In genomic region chr11:115462243-115462891, GRCm38 (mm10) we compare ENCODE assay signal across 12 mouse cellular contexts. TPM values are rescaled to one million over a fixed set of nuclear protein-coding genes. Genes with fewer than 3 reads are reported as not detected.
DNase-seq lines count a peak whose midpoint lies in the region; ATAC-seq and TF ChIP-seq lines count a peak whose summit lies in the region.
"Had no signal": no experiment of that assay in that cellular context is flagged by ENCODE, and none has a peak within 500 bp of the region (broad histone marks: within the 10 kb centered on the region; RNA-seq: fewer than 3 reads in every experiment).

TSS of gene Slc16a5 (plus strand) at chr11:115462474.

- no peaks in the 10 kb centered on the region for H3K9me3 ChIP-seq in midbrain, embryonic 10.5 days (replicated peaks)
- no peaks in the 10 kb centered on the region for H3K9me3 ChIP-seq in midbrain, embryonic 11.5 days (ENCODE audit: control insufficient read depth, low read length)
- no peaks in the 10 kb centered on the region for H3K9me3 ChIP-seq in lung, postnatal 0 days (ENCODE audit: low read length)
- H3K9me3 ChIP-seq: forebrain, embryonic 12.5 days; heart, embryonic 10.5 days had no signal

- ATAC-seq in midbrain, embryonic 11.5 days (ENCODE audit: low FRiP score), result no peak
- ATAC-seq in lung, postnatal 0 days, result peak; percentile 38
- ATAC-seq in erythroblast, adult 5-6 weeks (replicated peaks; ENCODE audit: low FRiP score, poor library complexity, severe bottlenecking), result no peak

- TF ChIP-seq CTCF in lung, postnatal 0 days (IDR thresholded peaks at IDR 0.05), result no peak

- peaks cover 20% of the 10 kb centered on the region for H3K4me1 ChIP-seq in midbrain, embryonic 10.5 days
- no peaks in the 10 kb centered on the region for H3K4me1 ChIP-seq in midbrain, embryonic 11.5 days (ENCODE audit: control insufficient read depth, insufficient read depth, low read length)
- H3K4me1 ChIP-seq in lung, postnatal 0 days (ENCODE audit: insufficient read depth, low read depth, low read length), result no peaks in the 10 kb centered on the region

- H3K36me3 ChIP-seq in midbrain, embryonic 10.5 days, result no peaks in the 10 kb centered on the region
- H3K36me3 ChIP-seq in midbrain, embryonic 11.5 days (ENCODE audit: control insufficient read depth, insufficient read depth, low read length), result no peaks in the 10 kb centered on the region
- H3K36me3 ChIP-seq in lung, postnatal 0 days (ENCODE audit: insufficient read depth, low read length), result no peaks in the 10 kb centered on the region
- H3K36me3 ChIP-seq: forebrain, embryonic 12.5 days; heart, embryonic 10.5 days had no signal

- H3K27ac ChIP-seq in midbrain, embryonic 10.5 days (replicated peaks), result peak within 1 kb of the TSS; percentile 6; the same call in 1 of the 2 replicates
- no peak within 1 kb of the TSS for H3K27ac ChIP-seq in midbrain, embryonic 11.5 days (ENCODE audit: low read depth, low read length)
- no peak within 1 kb of the TSS for H3K27ac ChIP-seq in lung, postnatal 0 days (ENCODE audit: low read length)
- H3K27ac ChIP-seq: forebrain, embryonic 12.5 days had no signal

- no peak within 1 kb of the TSS for H3K4me3 ChIP-seq in midbrain, embryonic 10.5 days
- H3K4me3 ChIP-seq in midbrain, embryonic 11.5 days (ENCODE audit: low read depth, low read length), result no peak within 1 kb of the TSS
- no peak within 1 kb of the TSS for H3K4me3 ChIP-seq in lung, postnatal 0 days (ENCODE audit: low read depth, low read length)
- H3K4me3 ChIP-seq: forebrain, embryonic 12.5 days; heart, embryonic 10.5 days had no signal

- H3K27me3 ChIP-seq in midbrain, embryonic 10.5 days (ENCODE audit: low read depth, poor library complexity, severe bottlenecking), result 0 out of 2 replicates have a peak, but pooled peaks cover 10% of the 10 kb centered on the region
- H3K27me3 ChIP-seq in midbrain, embryonic 11.5 days (ENCODE audit: control insufficient read depth, insufficient read depth, low read length), result no peaks in the 10 kb centered on the region
- H3K27me3 ChIP-seq in lung, postnatal 0 days (replicated peaks; ENCODE audit: insufficient read depth, low read length), result no peaks in the 10 kb centered on the region
- H3K27me3 ChIP-seq: forebrain, embryonic 12.5 days had no signal

- no peak within 1 kb of the TSS for H3K9ac ChIP-seq in midbrain, embryonic 11.5 days (ENCODE audit: low read length)
- H3K9ac ChIP-seq in lung, postnatal 0 days (replicated peaks; ENCODE audit: low read depth), result no peak within 1 kb of the TSS
- H3K9ac ChIP-seq: forebrain, embryonic 12.5 days had no signal

- TF ChIP-seq EP300 in lung, postnatal 0 days (IDR thresholded peaks at IDR 0.05), result no peak

- WGBS in midbrain, embryonic 10.5 days, result 81% methylated on average over 16 of the region's 16 CpGs
- 83% methylated on average over 16 of the region's 16 CpGs for WGBS in midbrain, embryonic 11.5 days
- WGBS in lung, postnatal 0 days, result 64% methylated on average over 15 of the region's 16 CpGs

- no peak within 1 kb of the TSS for H3K4me2 ChIP-seq in midbrain, embryonic 11.5 days
- H3K4me2 ChIP-seq in lung, postnatal 0 days (replicated peaks; ENCODE audit: low read depth, low read length), result no peak within 1 kb of the TSS
- H3K4me2 ChIP-seq: forebrain, embryonic 12.5 days had no signal

- DNase-seq in cerebellum, adult 9-11 months, result peak; percentile 25
- no peak for DNase-seq in cerebellum, adult 9-10 months
- DNase-seq in midbrain, embryonic 10.5 days (ENCODE audit: low spot score), result no peak
- no peak for DNase-seq in midbrain, embryonic 11.5 days (ENCODE audit: low spot score, missing footprints)
- peak; percentile 32 for DNase-seq in lung, postnatal 0 days (ENCODE audit: low spot score)
- no peak for DNase-seq in adrenal gland, postnatal 4 days (ENCODE audit: low spot score in 2 of 2)
- no peak for DNase-seq in testis, postnatal 10 days (ENCODE audit: low spot score)

RNA-seq across cellular contexts. Expression of gene Slc16a5, which starts in this region (rescaled TPM):
- 0.11 and 0.17 TPM in 2 replicates for polyA plus RNA-seq in midbrain, embryonic 10.5 days (2016; fragmentation: Nextera tagmentation; extraction: Ambion mirVana)
- polyA plus RNA-seq in midbrain, embryonic 11.5 days (2014; fragmentation: Nextera tagmentation; extraction: Ambion mirVana), result 0.14 TPM in 1 of 2 replicates, not detected in the other
- polyA plus RNA-seq in lung, postnatal 0 days (2015; fragmentation: Nextera tagmentation; extraction: Ambion mirVana), result 0.07 and 0.13 TPM in 2 replicates
- 1 to 10 TPM in 1 of 2 experiments, under 1 TPM in 1; 0.51 to 3.6 TPM for total RNA-seq in adrenal gland, postnatal 4 days (2021)
- not detected in 2 replicates for total RNA-seq in erythroblast, adult 5-6 weeks (2015; ENCODE audit: low replicate concordance)
- total RNA-seq in erythroblast, adult 5-6 weeks (2017; ENCODE audit: low replicate concordance), result not detected in 2 replicates
- total RNA-seq: layer of hippocampus, adult 18-20 months had no signal
- polyA plus RNA-seq: brain, embryonic 14.5 days; forebrain, embryonic 12.5 days had no signal

Comparison
In these comparisons a context has a peak if more than half of its experiments do, and no peak if none do; other contexts are left out.
1. Peak in DNase-seq and ATAC-seq in lung, postnatal 0 days; RNA of the gene not detected or under 1 TPM.